Mouse (Mus musculus): Measurements from ENCODE around the gene Hpcal1. TPM values are rescaled to one million over a fixed set of nuclear protein-coding genes. Genes with fewer than 3 reads are reported as not detected.
A peak's percentile ranks its signal among the peaks of the same experiment; 100 is the strongest.

The Hpcal1 gene
- 46.3 and 48.0 TPM in 2 replicates for polyA plus RNA-seq (2014; fragmentation: Nextera tagmentation; extraction: Ambion mirVana)

- Histone ChIP-seq H3K4me2 (replicated peaks; ENCODE audit: low read depth, low read length) (peak within 1 kb of the TSS; percentile 95), H3K36me3 (ENCODE audit: control insufficient read depth, insufficient read depth, low read length) (no peaks in the 10 kb centered on the region), H3K9me3 (ENCODE audit: control insufficient read depth, low read length) (no peaks in the 10 kb centered on the region), H3K4me3 (ENCODE audit: low read depth, low read length) (peak within 1 kb of the TSS; percentile 71), H3K4me1 (replicated peaks; ENCODE audit: control insufficient read depth, insufficient read depth, low read length) (peaks cover 3% of the 10 kb centered on the region; the same call in 1 of the 2 replicates), H3K9ac (ENCODE audit: low read depth, low read length) (peak within 1 kb of the TSS; percentile 76), H3K27me3 (ENCODE audit: control insufficient read depth, insufficient read depth, low read length) (no peaks in the 10 kb centered on the region), H3K27ac (ENCODE audit: low read depth, low read length) (peak within 1 kb of the TSS; percentile 59)
- under 1% methylated on average over 68 of the region's 72 CpGs for WGBS
- DNase-seq (ENCODE audit: low spot score), result peak; percentile 93
- ATAC-seq (ENCODE audit: low FRiP score), result peak; percentile 92
These were observed at the start of gene Hpcal1 for GRCm38 (mm10) chr12:17690564-17691281. Gene Hpcal1, plus strand, starts transcription at chr12:17690856.

GRCm38 (mm10) chr12:17641269-17641668 lies 49.4 kb upstream of the Hpcal1 start:
- Histone ChIP-seq H3K4me3 (ENCODE audit: low read depth, low read length) (no peak overlapping the region), H3K4me1 (replicated peaks; ENCODE audit: control insufficient read depth, insufficient read depth, low read length) (no peaks in the 10 kb centered on the region; the same call in 1 of the 2 replicates), H3K9me3 (ENCODE audit: control insufficient read depth, low read length) (no peaks in the 10 kb centered on the region), H3K27me3 (ENCODE audit: control insufficient read depth, insufficient read depth, low read length) (no peaks in the 10 kb centered on the region), H3K36me3 (ENCODE audit: control insufficient read depth, insufficient read depth, low read length) (no peaks in the 10 kb centered on the region), H3K9ac (ENCODE audit: low read depth, low read length) (no peak overlapping the region), H3K4me2 (replicated peaks; ENCODE audit: low read depth, low read length) (no peak overlapping the region), H3K27ac (ENCODE audit: low read depth, low read length) (no peak overlapping the region)
- ATAC-seq (ENCODE audit: low FRiP score), result no peak
- 87% methylated on average over 4 of the region's 4 CpGs for WGBS
- no peak for DNase-seq (ENCODE audit: low spot score)

GRCm38 (mm10) chr12:17644385-17645222 lies 46.1 kb upstream of the Hpcal1 start:
- H3K27ac ChIP-seq (ENCODE audit: low read depth, low read length), result no peak overlapping the region
- DNase-seq (ENCODE audit: low spot score), result no peak

GRCm38 (mm10) chr12:17646457-17646856 lies 44.2 kb upstream of the Hpcal1 start:
- ATAC-seq (ENCODE audit: low FRiP score) (no peak), DNase-seq (ENCODE audit: low spot score) (no peak)
- no peak overlapping the region for H3K4me3 ChIP-seq (ENCODE audit: low read depth, low read length)
- no peaks in the 10 kb centered on the region for H3K9me3 ChIP-seq (ENCODE audit: control insufficient read depth, low read length)
- H3K9ac ChIP-seq (ENCODE audit: low read depth, low read length), result no peak overlapping the region
- H3K36me3 ChIP-seq (ENCODE audit: control insufficient read depth, insufficient read depth, low read length), result no peaks in the 10 kb centered on the region
- no peaks in the 10 kb centered on the region; the same call in 1 of the 2 replicates for H3K4me1 ChIP-seq (replicated peaks; ENCODE audit: control insufficient read depth, insufficient read depth, low read length)
- H3K27ac ChIP-seq (ENCODE audit: low read depth, low read length), result no peak overlapping the region
- 75% methylated on average over 6 of the region's 6 CpGs for WGBS
- no peaks in the 10 kb centered on the region for H3K27me3 ChIP-seq (ENCODE audit: control insufficient read depth, insufficient read depth, low read length)
- H3K4me2 ChIP-seq (replicated peaks; ENCODE audit: low read depth, low read length), result no peak overlapping the region

More at GRCm38 (mm10) chr12:17644385-17645222, 46.1 kb upstream of the Hpcal1 start:
- WGBS, result 74% methylated on average over 12 of the region's 12 CpGs
- Histone ChIP-seq H3K36me3 (ENCODE audit: control insufficient read depth, insufficient read depth, low read length) (no peaks in the 10 kb centered on the region), H3K4me3 (ENCODE audit: low read depth, low read length) (no peak overlapping the region), H3K4me2 (replicated peaks; ENCODE audit: low read depth, low read length) (no peak overlapping the region), H3K9ac (ENCODE audit: low read depth, low read length) (no peak overlapping the region), H3K9me3 (ENCODE audit: control insufficient read depth, low read length) (no peaks in the 10 kb centered on the region), H3K4me1 (replicated peaks; ENCODE audit: control insufficient read depth, insufficient read depth, low read length) (no peaks in the 10 kb centered on the region; the same call in 1 of the 2 replicates), H3K27me3 (ENCODE audit: control insufficient read depth, insufficient read depth, low read length) (no peaks in the 10 kb centered on the region)
- ATAC-seq (ENCODE audit: low FRiP score), result peak; percentile 66

GRCm38 (mm10) chr12:17651223-17652095 lies 39.2 kb upstream of the Hpcal1 start:
- H3K9ac ChIP-seq (ENCODE audit: low read depth, low read length), result no peak overlapping the region
- WGBS, result 73% methylated on average over 7 of the region's 7 CpGs
- no peak overlapping the region for H3K27ac ChIP-seq (ENCODE audit: low read depth, low read length)
- H3K36me3 ChIP-seq (ENCODE audit: control insufficient read depth, insufficient read depth, low read length), result no peaks in the 10 kb centered on the region
- DNase-seq (ENCODE audit: low spot score) (no peak), ATAC-seq (ENCODE audit: low FRiP score) (no peak)
- no peaks in the 10 kb centered on the region for H3K9me3 ChIP-seq (ENCODE audit: control insufficient read depth, low read length)
- H3K4me3 ChIP-seq (ENCODE audit: low read depth, low read length), result no peak overlapping the region
- H3K27me3 ChIP-seq (ENCODE audit: control insufficient read depth, insufficient read depth, low read length), result no peaks in the 10 kb centered on the region
- no peaks in the 10 kb centered on the region for H3K4me1 ChIP-seq (replicated peaks; ENCODE audit: control insufficient read depth, insufficient read depth, low read length)
- H3K4me2 ChIP-seq (replicated peaks; ENCODE audit: low read depth, low read length), result no peak overlapping the region

- H3K4me3 ChIP-seq (ENCODE audit: low read depth, low read length), result no peak overlapping the region
- no peaks in the 10 kb centered on the region for H3K9me3 ChIP-seq (ENCODE audit: control insufficient read depth, low read length)
- no peak overlapping the region for H3K4me2 ChIP-seq (replicated peaks; ENCODE audit: low read depth, low read length)
- 59% methylated on average over 8 of the region's 8 CpGs for WGBS
- H3K27ac ChIP-seq (ENCODE audit: low read depth, low read length), result no peak overlapping the region
- no peak for DNase-seq (ENCODE audit: low spot score)
- H3K9ac ChIP-seq (ENCODE audit: low read depth, low read length), result no peak overlapping the region
- H3K27me3 ChIP-seq (ENCODE audit: control insufficient read depth, insufficient read depth, low read length), result no peaks in the 10 kb centered on the region
- H3K36me3 ChIP-seq (ENCODE audit: control insufficient read depth, insufficient read depth, low read length), result no peaks in the 10 kb centered on the region
- no peaks in the 10 kb centered on the region for H3K4me1 ChIP-seq (replicated peaks; ENCODE audit: control insufficient read depth, insufficient read depth, low read length)
- ATAC-seq (ENCODE audit: low FRiP score), result no peak
These were observed 38.2 kb upstream of the Hpcal1 start for GRCm38 (mm10) chr12:17652216-17653050.

- Histone ChIP-seq H3K9ac (ENCODE audit: low read depth, low read length) (no peak overlapping the region), H3K4me3 (ENCODE audit: low read depth, low read length) (no peak overlapping the region), H3K4me2 (replicated peaks; ENCODE audit: low read depth, low read length) (no peak overlapping the region), H3K36me3 (ENCODE audit: control insufficient read depth, insufficient read depth, low read length) (no peaks in the 10 kb centered on the region), H3K27me3 (ENCODE audit: control insufficient read depth, insufficient read depth, low read length) (no peaks in the 10 kb centered on the region), H3K9me3 (ENCODE audit: control insufficient read depth, low read length) (no peaks in the 10 kb centered on the region), H3K27ac (ENCODE audit: low read depth, low read length) (no peak overlapping the region), H3K4me1 (replicated peaks; ENCODE audit: control insufficient read depth, insufficient read depth, low read length) (no peaks in the 10 kb centered on the region)
- no peak for DNase-seq (ENCODE audit: low spot score)
- WGBS, result 88% methylated on average over 3 of the region's 3 CpGs
- no peak for ATAC-seq (ENCODE audit: low FRiP score)
These were observed 37.4 kb upstream of the Hpcal1 start for GRCm38 (mm10) chr12:17653051-17653783.

All from hindbrain, embryonic 11.5 days (tissue).